Mouse (Mus musculus): ENCODE measurements around the gene Adh5. TPM values are rescaled to one million over a fixed set of nuclear protein-coding genes. Genes with fewer than 3 reads are reported as not detected.

Adh5 gene
- polyA plus RNA-seq (2015; fragmentation: Nextera tagmentation; extraction: Ambion mirVana), result 280 and 288 TPM in 2 replicates

- peak within 1 kb of the TSS; percentile 95 for H3K9ac ChIP-seq (ENCODE audit: low read depth, low read length)
- H3K27ac ChIP-seq, result peak within 1 kb of the TSS; percentile 89
- H3K27me3 ChIP-seq (ENCODE audit: insufficient read depth, low read length), result no peaks in the 10 kb centered on the region
- DNase-seq (ENCODE audit: low spot score) (peak; percentile 97), ATAC-seq (replicated peaks; ENCODE audit: low FRiP score, low read depth) (peak; percentile 99)
- TF ChIP-seq CTCF (IDR thresholded peaks at IDR 0.05; ENCODE audit: low read depth), result no peak; the same call in none of the 2 replicates
- H3K4me3 ChIP-seq (replicated peaks; ENCODE audit: low read depth, low read length), result peak within 1 kb of the TSS; percentile 84
- no peaks in the 10 kb centered on the region for H3K9me3 ChIP-seq (replicated peaks; ENCODE audit: low read length)
- H3K4me1 ChIP-seq (replicated peaks; ENCODE audit: insufficient read depth, low read length), result 0 out of 2 replicates have a peak, but pooled peaks cover 8% of the 10 kb centered on the region
- H3K36me3 ChIP-seq (ENCODE audit: insufficient read depth, low read length), result 0 out of 2 replicates have a peak, but pooled peaks cover 17% of the 10 kb centered on the region
- peak within 1 kb of the TSS; percentile 76 for H3K4me2 ChIP-seq (ENCODE audit: low read length)
- WGBS, result under 1% methylated on average over 86 of the region's 86 CpGs
These were observed at the start of gene Adh5 for GRCm38 (mm10) chr3:138442612-138443464. Gene Adh5 (plus strand): TSS chr3:138443093.

GRCm38 (mm10) chr3:138404872-138405271 lies 38.0 kb upstream of the Adh5 start:
- WGBS, result 61% methylated on average over 3 of the region's 3 CpGs
- no peak for ATAC-seq (replicated peaks; ENCODE audit: low FRiP score, low read depth)

GRCm38 (mm10) chr3:138405341-138405740 lies 37.6 kb upstream of the Adh5 start:
- H3K27me3 ChIP-seq (ENCODE audit: insufficient read depth, low read length), result no peaks in the 10 kb centered on the region
- DNase-seq (ENCODE audit: low spot score), result peak; percentile 85
- ATAC-seq (replicated peaks; ENCODE audit: low FRiP score, low read depth), result no peak
- H3K4me1 ChIP-seq (replicated peaks; ENCODE audit: insufficient read depth, low read length), result no peaks in the 10 kb centered on the region
- H3K36me3 ChIP-seq (ENCODE audit: insufficient read depth, low read length), result no peaks in the 10 kb centered on the region
- no peak overlapping the region for H3K27ac ChIP-seq
- 36% methylated on average over 3 of the region's 3 CpGs for WGBS
- H3K4me3 ChIP-seq (replicated peaks; ENCODE audit: low read depth, low read length), result no peak overlapping the region
- TF ChIP-seq CTCF (IDR thresholded peaks at IDR 0.05; ENCODE audit: low read depth), result peak; percentile 79
- no peak overlapping the region for H3K4me2 ChIP-seq (ENCODE audit: low read length)
- H3K9ac ChIP-seq (ENCODE audit: low read depth, low read length), result no peak overlapping the region
- H3K9me3 ChIP-seq (replicated peaks; ENCODE audit: low read length), result no peaks in the 10 kb centered on the region

More at GRCm38 (mm10) chr3:138404872-138405271, 38.0 kb upstream of the Adh5 start:
- no peaks in the 10 kb centered on the region for H3K9me3 ChIP-seq (replicated peaks; ENCODE audit: low read length)
- no peaks in the 10 kb centered on the region for H3K4me1 ChIP-seq (replicated peaks; ENCODE audit: insufficient read depth, low read length)
- no peak for DNase-seq (ENCODE audit: low spot score)
- H3K4me2 ChIP-seq (ENCODE audit: low read length), result no peak overlapping the region
- no peak overlapping the region for H3K9ac ChIP-seq (ENCODE audit: low read depth, low read length)
- H3K27me3 ChIP-seq (ENCODE audit: insufficient read depth, low read length), result no peaks in the 10 kb centered on the region
- H3K27ac ChIP-seq, result no peak overlapping the region
- TF ChIP-seq CTCF (IDR thresholded peaks at IDR 0.05; ENCODE audit: low read depth), result no peak
- no peaks in the 10 kb centered on the region for H3K36me3 ChIP-seq (ENCODE audit: insufficient read depth, low read length)
- H3K4me3 ChIP-seq (replicated peaks; ENCODE audit: low read depth, low read length), result no peak overlapping the region

- Histone ChIP-seq H3K27ac (no peak overlapping the region), H3K27me3 (ENCODE audit: insufficient read depth, low read length) (no peaks in the 10 kb centered on the region), H3K4me2 (ENCODE audit: low read length) (no peak overlapping the region), H3K9ac (ENCODE audit: low read depth, low read length) (no peak overlapping the region), H3K9me3 (replicated peaks; ENCODE audit: low read length) (no peaks in the 10 kb centered on the region), H3K36me3 (ENCODE audit: insufficient read depth, low read length) (no peaks in the 10 kb centered on the region), H3K4me3 (replicated peaks; ENCODE audit: low read depth, low read length) (no peak overlapping the region), H3K4me1 (replicated peaks; ENCODE audit: insufficient read depth, low read length) (no peaks in the 10 kb centered on the region)
- ATAC-seq (replicated peaks; ENCODE audit: low FRiP score, low read depth) (no peak), DNase-seq (ENCODE audit: low spot score) (peak; percentile 31)
- TF ChIP-seq CTCF (IDR thresholded peaks at IDR 0.05; ENCODE audit: low read depth), result no peak
- 55% methylated on average over 7 of the region's 7 CpGs for WGBS
These were observed 37.1 kb upstream of the Adh5 start for GRCm38 (mm10) chr3:138405840-138406239.

- no peak overlapping the region for H3K4me3 ChIP-seq (replicated peaks; ENCODE audit: low read depth, low read length)
- no peak overlapping the region for H3K9ac ChIP-seq (ENCODE audit: low read depth, low read length)
- H3K27me3 ChIP-seq (ENCODE audit: insufficient read depth, low read length), result no peaks in the 10 kb centered on the region
- no peak overlapping the region for H3K27ac ChIP-seq
- H3K36me3 ChIP-seq (ENCODE audit: insufficient read depth, low read length), result no peaks in the 10 kb centered on the region
- 48% methylated on average over 1 of the region's 1 CpGs for WGBS
- no peaks in the 10 kb centered on the region for H3K9me3 ChIP-seq (replicated peaks; ENCODE audit: low read length)
- no peaks in the 10 kb centered on the region for H3K4me1 ChIP-seq (replicated peaks; ENCODE audit: insufficient read depth, low read length)
- no peak overlapping the region for H3K4me2 ChIP-seq (ENCODE audit: low read length)
- DNase-seq (ENCODE audit: low spot score) (peak; percentile 85), ATAC-seq (replicated peaks; ENCODE audit: low FRiP score, low read depth) (peak; percentile 73; the same call in 1 of the 2 replicates)
- no peak for TF ChIP-seq CTCF (IDR thresholded peaks at IDR 0.05; ENCODE audit: low read depth)
These were observed 35.0 kb upstream of the Adh5 start for GRCm38 (mm10) chr3:138407920-138408319.

GRCm38 (mm10) chr3:138409585-138409984 lies 33.3 kb upstream of the Adh5 start:
- Histone ChIP-seq H3K4me1 (replicated peaks; ENCODE audit: insufficient read depth, low read length) (no peaks in the 10 kb centered on the region), H3K4me2 (ENCODE audit: low read length) (no peak overlapping the region), H3K4me3 (replicated peaks; ENCODE audit: low read depth, low read length) (no peak overlapping the region), H3K9ac (ENCODE audit: low read depth, low read length) (no peak overlapping the region), H3K27me3 (ENCODE audit: insufficient read depth, low read length) (no peaks in the 10 kb centered on the region), H3K36me3 (ENCODE audit: insufficient read depth, low read length) (no peaks in the 10 kb centered on the region), H3K9me3 (replicated peaks; ENCODE audit: low read length) (no peaks in the 10 kb centered on the region), H3K27ac (no peak overlapping the region)
- ATAC-seq (replicated peaks; ENCODE audit: low FRiP score, low read depth) (no peak), DNase-seq (ENCODE audit: low spot score) (no peak)
- TF ChIP-seq CTCF (IDR thresholded peaks at IDR 0.05; ENCODE audit: low read depth), result no peak
- WGBS, result 87% methylated on average over 1 of the region's 1 CpGs
